In genomic region chr5:131573296-131574177, GRCm38 (mm10) we compare ENCODE assay signal across 10 mouse cellular contexts.
DNase-seq lines count a peak whose midpoint lies in the region; ATAC-seq and TF ChIP-seq lines count a peak whose summit lies in the region.
"Had no signal": no experiment of that assay in that cellular context is flagged by ENCODE, and none has a peak within 500 bp of the region (broad histone marks: within the 10 kb centered on the region; RNA-seq: fewer than 3 reads in every experiment).

No protein-coding gene starts in this region.

- H3K9ac ChIP-seq in limb, embryonic 15.5 days: no peak overlapping the region
- H3K9ac ChIP-seq in liver, embryonic 12.5 days: no peak overlapping the region
- no peak overlapping the region for H3K9ac ChIP-seq in stomach, embryonic 16.5 days (ENCODE audit: low read length)
- H3K9ac ChIP-seq: limb, embryonic 12.5 days had no signal

- intact Hi-C loops in gastrocnemius, adult 2 months (cut with DNase I): no loop called here
- intact Hi-C loops in heart, postnatal 36 days (cut with DNase I): no loop called here

- H3K27ac ChIP-seq in limb, embryonic 15.5 days: no peak overlapping the region
- H3K27ac ChIP-seq in limb, embryonic 10.5 days: no peak overlapping the region; the same call in 1 of the 2 replicates
- peak overlapping the region; percentile 89 for H3K27ac ChIP-seq in gastrocnemius, adult 2 months
- no peak overlapping the region for H3K27ac ChIP-seq in liver, embryonic 12.5 days
- H3K27ac ChIP-seq in stomach, embryonic 16.5 days (ENCODE audit: low read length): peak overlapping the region; percentile 52; the same call in 1 of the 2 replicates
- H3K27ac ChIP-seq: limb, embryonic 12.5 days had no signal

- 0 out of 2 replicates have a peak, but pooled peaks have one; percentile 45 for ATAC-seq in limb, embryonic 15.5 days (ENCODE audit: insufficient number of reproducible peaks, low FRiP score, low TSS enrichment, low read depth)
- ATAC-seq in liver, embryonic 12.5 days: 0 out of 2 replicates have a peak, but pooled peaks have one; percentile 46
- peak; percentile 89 for ATAC-seq in stomach, embryonic 16.5 days (ENCODE audit: insufficient read depth, low FRiP score)

- H3K4me2 ChIP-seq in limb, embryonic 15.5 days: no peak overlapping the region
- H3K4me2 ChIP-seq in liver, embryonic 12.5 days: no peak overlapping the region
- H3K4me2 ChIP-seq in stomach, embryonic 16.5 days (ENCODE audit: low read depth, low read length): no peak overlapping the region
- H3K4me2 ChIP-seq: limb, embryonic 12.5 days had no signal

- 78% methylated on average over 18 of the region's 18 CpGs for WGBS in limb, embryonic 15.5 days
- 85% methylated on average over 18 of the region's 18 CpGs for WGBS in limb, embryonic 10.5 days
- WGBS in liver, embryonic 12.5 days (ENCODE audit: insufficient replicate concordance): 71% methylated on average over 18 of the region's 18 CpGs
- WGBS in stomach, embryonic 16.5 days: 69% methylated on average over 18 of the region's 18 CpGs

- peaks cover 18% of the 10 kb centered on the region for H3K4me1 ChIP-seq in limb, embryonic 15.5 days
- H3K4me1 ChIP-seq in limb, embryonic 10.5 days: peaks cover 34% of the 10 kb centered on the region
- no peaks in the 10 kb centered on the region for H3K4me1 ChIP-seq in liver, embryonic 12.5 days
- 0 out of 2 replicates have a peak, but pooled peaks cover 6% of the 10 kb centered on the region for H3K4me1 ChIP-seq in stomach, embryonic 16.5 days (ENCODE audit: control insufficient read depth, insufficient read depth, low read length)

- H3K27me3 ChIP-seq in limb, embryonic 15.5 days: no peaks in the 10 kb centered on the region
- 0 out of 2 replicates have a peak, but pooled peaks cover 5% of the 10 kb centered on the region for H3K27me3 ChIP-seq in limb, embryonic 10.5 days (ENCODE audit: low read depth, poor library complexity, severe bottlenecking)
- no peaks in the 10 kb centered on the region for H3K27me3 ChIP-seq in liver, embryonic 12.5 days (replicated peaks)
- H3K27me3 ChIP-seq in stomach, embryonic 16.5 days (ENCODE audit: control insufficient read depth, insufficient read depth, low read length): no peaks in the 10 kb centered on the region

- no peak overlapping the region for H3K4me3 ChIP-seq in limb, embryonic 15.5 days
- no peak overlapping the region for H3K4me3 ChIP-seq in limb, embryonic 10.5 days
- H3K4me3 ChIP-seq in gastrocnemius, adult 2 months: peak overlapping the region; percentile 33
- H3K4me3 ChIP-seq in liver, embryonic 12.5 days: no peak overlapping the region
- no peak overlapping the region for H3K4me3 ChIP-seq in stomach, embryonic 16.5 days (replicated peaks; ENCODE audit: low read length)
- H3K4me3 ChIP-seq: erythroblast, embryonic 14.5 days; limb, embryonic 12.5 days had no signal

- no peak for TF ChIP-seq CTCF in gastrocnemius, adult 2 months (IDR thresholded peaks at IDR 0.05)

- no peaks in the 10 kb centered on the region for H3K36me3 ChIP-seq in limb, embryonic 15.5 days
- H3K36me3 ChIP-seq in limb, embryonic 10.5 days: no peaks in the 10 kb centered on the region
- no peaks in the 10 kb centered on the region for H3K36me3 ChIP-seq in liver, embryonic 12.5 days
- H3K36me3 ChIP-seq in stomach, embryonic 16.5 days (ENCODE audit: control insufficient read depth, insufficient read depth, low read length): no peaks in the 10 kb centered on the region
- H3K36me3 ChIP-seq: limb, embryonic 12.5 days had no signal

- no peak for DNase-seq in limb, embryonic 10.5 days (ENCODE audit: low spot score)
- peak; percentile 68 for DNase-seq in gastrocnemius, adult 2 months
- DNase-seq in heart, postnatal 36 days: no peak
- DNase-seq in urinary bladder, postnatal 4 days (ENCODE audit: low spot score in 2 of 2): no peak
- no peak for DNase-seq in c-Kit-positive CD71-positive TER-119-positive erythroid progenitor cells, embryonic 14.5 days (ENCODE audit: low spot score)

- no peaks in the 10 kb centered on the region for H3K9me3 ChIP-seq in limb, embryonic 15.5 days
- H3K9me3 ChIP-seq in limb, embryonic 10.5 days (replicated peaks): no peaks in the 10 kb centered on the region
- H3K9me3 ChIP-seq in liver, embryonic 12.5 days (replicated peaks): no peaks in the 10 kb centered on the region
- H3K9me3 ChIP-seq in stomach, embryonic 16.5 days (replicated peaks; ENCODE audit: control insufficient read depth, low read length): no peaks in the 10 kb centered on the region
- H3K9me3 ChIP-seq: limb, embryonic 12.5 days had no signal

Comparison
In these comparisons a context has a peak if more than half of its experiments do, and no peak if none do; other contexts are left out.
1. H3K27ac ChIP-seq: peak in gastrocnemius, adult 2 months (single experiment) and stomach, embryonic 16.5 days (single experiment); none in limb, embryonic 15.5 days (single experiment), limb, embryonic 10.5 days (single experiment) and liver, embryonic 12.5 days (single experiment).
2. Peak in every context shown above with its lines, with median percentiles within 50 percentile points of each other: ATAC-seq.